Mouse (Mus musculus) lung, adult 2 months (tissue): ENCODE results near the gene Proca1.

Experiments used
- CTCF ChIP-seq: fragments of 200-500 bp; IDR thresholded peaks from 2 replicates; pipeline ENCODE4 v1.5.1; 2011; ENCODE audit warnings: mild to moderate bottlenecking, low read length, control low read depth; ENCODE audit not compliant: insufficient read depth
- POLR2A ChIP-seq: fragments of 200-500 bp; IDR thresholded peaks from 2 replicates; pipeline ENCODE4 v1.6.1; 2011; ENCODE audit warnings: low read depth, mild to moderate bottlenecking, control low read depth, low read length, borderline replicate concordance; ENCODE audit errors: extremely low read depth

GRCm38 (mm10) chr11:78160171-78160570 lies 33.0 kb upstream of the Proca1 start:
- no peak for TF ChIP-seq POLR2A
- no peak for TF ChIP-seq CTCF
